Mouse (Mus musculus) cerebellum, adult 2 months (tissue): ENCODE data around the gene Ms4a13.

ENCODE experiments used
- CTCF ChIP-seq: fragments of 200-500 bp; IDR thresholded peaks from 2 replicates; pipeline ENCODE4 v1.5.1; 2011; ENCODE audit warnings: low read depth, mild to moderate bottlenecking, control low read depth, low read length, moderate library complexity, borderline replicate concordance; ENCODE audit not compliant: insufficient read depth
- POLR2A ChIP-seq: fragments of 200-500 bp; IDR thresholded peaks from 2 replicates; pipeline ENCODE4 v1.6.1; 2011; ENCODE audit warnings: low read length, control low read depth, borderline replicate concordance; ENCODE audit not compliant: insufficient read depth

DNA sequence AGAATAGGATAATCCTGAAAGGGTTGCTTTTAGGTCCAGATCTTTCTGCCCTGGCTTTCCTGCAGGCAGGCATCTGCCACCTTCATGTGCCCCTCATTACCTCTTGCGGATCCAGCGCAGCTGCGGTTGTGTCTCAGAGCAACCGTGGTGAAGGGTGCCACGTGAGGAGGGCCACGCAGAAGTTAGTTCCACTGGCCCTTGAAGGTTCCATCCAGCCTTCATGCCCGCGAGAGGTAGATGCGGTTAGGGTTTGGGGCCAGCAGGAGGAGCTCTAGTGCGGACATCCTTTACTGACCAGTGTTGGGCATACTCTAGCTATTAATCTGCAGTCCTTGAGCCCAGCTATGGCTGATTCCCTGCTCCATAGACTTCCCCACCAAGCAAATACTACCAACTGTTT lies 31.4 kb downstream of the Ms4a13 start, which contains the start of gene 1700025F22Rik:
- TF ChIP-seq CTCF (no peak), POLR2A (no peak)
